Mouse (Mus musculus): ENCODE measurements around the gene Atxn7l2.

DNA sequence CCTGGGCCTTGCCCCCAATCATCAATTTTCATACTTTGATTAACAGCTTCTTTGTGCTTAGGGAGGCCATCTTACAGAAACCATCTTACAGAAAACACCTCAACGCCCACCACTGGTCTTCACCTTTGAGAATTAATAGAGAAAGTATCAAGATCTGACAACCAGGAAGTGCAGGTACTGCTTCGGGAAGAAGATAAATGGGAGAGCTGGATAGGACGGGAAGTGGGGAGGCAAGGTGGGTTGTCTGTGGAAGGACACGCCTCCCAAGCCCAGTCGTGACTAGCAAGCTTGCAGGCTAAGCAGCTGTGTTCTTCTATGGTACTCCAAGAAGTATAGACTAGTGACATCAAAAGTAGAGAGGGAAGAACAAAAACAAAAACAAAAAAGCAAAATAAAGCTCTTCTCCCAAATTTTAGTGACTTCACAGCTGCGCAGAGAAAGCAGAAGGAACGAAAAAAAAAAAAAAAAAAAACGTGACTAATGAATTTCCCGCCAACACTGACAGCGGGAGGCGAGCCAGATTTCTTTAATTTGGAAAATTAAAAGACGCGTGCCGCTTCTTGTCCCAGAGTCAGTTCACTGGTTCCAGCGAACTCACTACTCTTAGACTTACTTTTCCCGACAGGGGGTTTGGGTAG is 25.2 kb downstream of the Atxn7l2 start:
- TF ChIP-seq GATA1 (IDR thresholded peaks at IDR 0.05; ENCODE audit: borderline replicate concordance, low read length) (no peak), FLI1 (IDR thresholded peaks at IDR 0.05; ENCODE audit: low read length) (no peak)
